Mouse (Mus musculus) testis, adult 2 months (tissue): Measurements from ENCODE around the gene Nlrx1. TPM values are rescaled to one million over a fixed set of nuclear protein-coding genes. Genes with fewer than 3 reads are reported as not detected.
A peak's percentile ranks its signal among the peaks of the same experiment; 100 is the strongest.

Experiments
- H3K27ac ChIP-seq: fragments of 200-500 bp; 2 replicates; pipeline ENCODE4 v1.5.1; 2012; ENCODE audit warnings: low read depth, low read length; ENCODE audit not compliant: control insufficient read depth, insufficient read depth
- H3K27me3 ChIP-seq: fragments of 200-500 bp; 2 replicates; pipeline ENCODE4 v1.6.1; 2012; ENCODE audit warnings: mild to moderate bottlenecking, low read length, moderate library complexity; ENCODE audit not compliant: control insufficient read depth, insufficient read depth
- H3K36me3 ChIP-seq: fragments of 200-500 bp; 2 replicates; pipeline ENCODE4 v1.6.1; 2012; ENCODE audit warnings: mild to moderate bottlenecking, low read length; ENCODE audit not compliant: control insufficient read depth, insufficient read depth
- H3K4me1 ChIP-seq: fragments of 200-500 bp; 2 replicates; pipeline ENCODE4 v1.6.1; 2012; ENCODE audit warnings: low read length; ENCODE audit not compliant: control insufficient read depth, insufficient read depth
- H3K4me3 ChIP-seq: fragments of 200-500 bp; 2 replicates; pipeline ENCODE4 v1.5.1; 2012; ENCODE audit warnings: low read depth, mild to moderate bottlenecking, low read length, moderate library complexity, mixed read lengths; ENCODE audit not compliant: control insufficient read depth
- CTCF ChIP-seq: fragments of 200-500 bp; IDR thresholded peaks from 2 replicates; pipeline ENCODE4 v1.5.1; 2012; ENCODE audit warnings: low read depth, mild to moderate bottlenecking, inconsistent platforms, low read length, moderate library complexity; ENCODE audit not compliant: control insufficient read depth, insufficient read depth, insufficient replicate concordance
- POLR2A ChIP-seq: fragments of 200-500 bp; IDR thresholded peaks from 2 replicates; pipeline ENCODE4 v1.6.1; 2012; ENCODE audit warnings: low read depth, mild to moderate bottlenecking, inconsistent platforms, low read length, moderate library complexity; ENCODE audit not compliant: control insufficient read depth
- polyA plus RNA-seq: library from polyadenylated mRNA; depleted of rRNA; stranded (reverse); fragments of >200 nt; gene quantifications from 2 replicates; pipeline ENCODE4 v1.2.3, GENCODE M21; 2012

The Nlrx1 gene
- polyA plus RNA-seq, 1 experiment = 1.3 TPM

DNA sequence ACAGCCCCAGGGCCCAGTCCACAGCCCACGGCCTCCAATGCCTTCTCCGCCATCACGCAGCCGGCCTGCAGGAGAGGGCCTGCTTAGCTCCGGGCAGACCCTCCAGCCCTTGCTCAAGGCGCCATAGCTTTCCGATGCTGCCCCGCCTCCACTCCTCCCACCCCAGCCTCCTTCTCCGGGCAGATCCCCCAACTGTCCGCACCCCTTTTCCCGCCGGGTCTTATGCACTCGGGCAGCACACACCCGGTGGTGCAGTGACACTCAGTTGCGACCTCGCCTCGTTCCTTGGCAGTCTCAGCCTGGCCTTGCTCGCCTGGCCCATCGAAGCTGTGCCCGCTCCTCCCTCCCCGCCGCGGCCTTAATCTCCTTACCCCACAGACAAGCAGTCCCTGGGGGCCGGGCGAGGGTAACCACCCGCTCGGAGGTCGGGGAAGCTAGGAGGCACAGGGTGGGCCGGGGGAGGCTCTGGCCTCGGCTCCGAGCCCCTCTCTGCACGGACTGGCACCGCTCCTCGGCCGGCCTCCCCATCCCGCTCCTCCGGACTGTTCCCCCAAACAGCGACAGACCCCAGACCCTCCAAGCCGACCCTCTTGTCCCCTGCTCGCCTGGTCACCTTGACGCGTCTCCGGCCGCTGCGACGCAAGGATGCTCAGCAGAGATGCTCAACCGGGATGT is 19.1 kb upstream of the Nlrx1 start:
- H3K27ac ChIP-seq = no peak overlapping the region
- H3K27me3 ChIP-seq = peaks cover 12% of the 10 kb centered on the region
- peaks cover 22% of the 10 kb centered on the region for H3K4me1 ChIP-seq
- H3K36me3 ChIP-seq = no peaks in the 10 kb centered on the region
- TF ChIP-seq CTCF = no peak
- no peak for TF ChIP-seq POLR2A
- H3K4me3 ChIP-seq = peak overlapping the region; percentile 82

DNA sequence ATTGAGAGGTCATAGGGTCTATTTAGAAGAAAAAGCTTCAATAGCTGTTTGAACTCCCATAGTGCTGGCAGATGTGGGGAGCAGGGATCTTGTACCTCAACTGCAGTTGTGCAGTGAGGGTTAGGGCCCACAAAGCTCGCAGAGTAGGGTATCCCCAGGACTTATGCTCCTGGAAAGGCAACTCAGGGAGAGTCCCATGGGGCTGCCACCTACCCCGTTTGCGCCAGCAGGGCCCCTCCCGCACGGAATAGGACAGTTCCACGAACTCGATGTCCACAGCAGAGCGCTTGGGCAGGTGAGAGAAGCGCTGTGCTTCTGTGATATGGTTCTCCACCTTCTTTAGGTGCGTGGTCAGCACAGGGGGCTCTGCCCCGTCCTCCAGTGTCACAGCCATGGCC is 18.6 kb upstream of the Nlrx1 start:
- H3K4me3 ChIP-seq = peak overlapping the region; percentile 82
- peaks cover 12% of the 10 kb centered on the region for H3K27me3 ChIP-seq
- H3K4me1 ChIP-seq = peaks cover 22% of the 10 kb centered on the region
- no peaks in the 10 kb centered on the region for H3K36me3 ChIP-seq
- no peak for TF ChIP-seq CTCF
- TF ChIP-seq POLR2A = no peak
- no peak overlapping the region for H3K27ac ChIP-seq

DNA sequence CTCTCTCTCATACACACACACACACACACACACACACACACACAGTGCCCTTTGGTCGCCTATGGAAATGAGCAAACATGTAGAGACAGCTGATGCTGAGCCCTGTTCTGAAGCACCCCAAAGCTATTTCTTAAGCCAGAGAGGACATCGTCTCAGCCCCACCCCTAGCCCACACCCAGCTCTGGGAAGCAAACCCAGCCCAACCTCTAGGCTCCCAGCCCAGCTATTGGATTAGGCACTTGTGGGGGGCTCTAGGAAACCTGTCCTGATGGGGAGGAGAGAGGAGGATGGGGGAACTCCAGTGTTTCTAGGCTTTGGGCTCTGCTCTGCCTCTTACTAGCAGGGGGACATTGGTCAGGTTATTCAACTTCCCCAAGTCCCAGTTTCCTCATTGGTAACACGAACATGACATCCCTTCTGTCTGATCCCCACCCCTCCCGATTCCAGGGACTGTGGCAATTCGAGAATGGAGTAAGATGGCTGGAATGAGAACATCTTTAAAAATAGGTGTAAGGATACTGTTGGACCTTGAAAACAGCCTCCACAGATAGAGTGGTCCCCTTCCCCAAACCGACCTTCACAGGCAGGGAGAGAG is 18.0 kb upstream of the Nlrx1 start:
- Histone ChIP-seq H3K4me3 (no peak overlapping the region), H3K27me3 (peaks cover 12% of the 10 kb centered on the region), H3K4me1 (peaks cover 22% of the 10 kb centered on the region), H3K27ac (no peak overlapping the region), H3K36me3 (no peaks in the 10 kb centered on the region)
- TF ChIP-seq CTCF (no peak), POLR2A (no peak)

DNA sequence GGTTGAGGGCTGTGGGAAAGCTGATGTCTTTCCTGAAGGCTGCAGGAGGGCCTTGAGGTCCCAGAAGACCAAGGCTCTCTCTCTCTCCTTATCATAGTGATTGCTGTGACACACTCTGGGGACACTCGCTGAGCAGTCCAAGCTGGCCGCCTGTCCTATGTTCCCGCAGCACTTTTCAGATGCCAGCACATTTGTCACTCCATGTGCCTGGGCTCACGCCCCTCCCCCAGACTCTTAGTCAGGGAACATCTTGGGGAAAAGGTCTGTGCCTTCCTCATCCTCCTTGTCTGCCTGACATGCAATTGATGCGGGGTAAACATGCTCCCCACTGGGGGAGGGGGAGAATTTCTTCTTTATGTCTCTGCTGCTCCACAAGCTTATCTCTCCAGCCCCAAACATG is 14.8 kb upstream of the Nlrx1 start:
- TF ChIP-seq CTCF (no peak), POLR2A (no peak)
- Histone ChIP-seq H3K4me3 (no peak overlapping the region), H3K27me3 (peaks cover 8% of the 10 kb centered on the region), H3K27ac (no peak overlapping the region), H3K36me3 (no peaks in the 10 kb centered on the region), H3K4me1 (peaks cover 13% of the 10 kb centered on the region)

DNA sequence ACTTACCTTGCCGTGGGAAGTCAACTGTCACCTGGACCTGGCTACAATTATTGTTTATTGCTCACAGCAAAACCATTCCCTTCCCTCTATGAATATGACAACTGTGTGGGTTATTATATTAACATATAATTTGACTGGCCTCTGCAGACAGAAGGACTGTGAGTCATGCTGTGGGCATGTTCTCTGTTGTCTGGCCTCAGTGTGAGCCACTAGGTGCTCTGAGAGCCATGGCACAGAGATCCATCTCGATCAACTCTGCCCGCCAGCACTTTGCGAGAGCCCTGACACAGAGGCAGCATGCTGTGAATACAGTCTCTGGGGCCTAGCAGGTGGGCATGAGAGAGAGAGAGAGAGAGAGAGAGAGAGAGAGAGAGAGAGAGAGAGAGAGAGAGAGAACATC is 1.6 kb upstream of the Nlrx1 start:
- Histone ChIP-seq H3K4me3 (no peak overlapping the region), H3K27me3 (no peaks in the 10 kb centered on the region), H3K36me3 (no peaks in the 10 kb centered on the region), H3K4me1 (peaks cover 15% of the 10 kb centered on the region), H3K27ac (no peak overlapping the region)
- TF ChIP-seq CTCF (no peak), POLR2A (no peak)

DNA sequence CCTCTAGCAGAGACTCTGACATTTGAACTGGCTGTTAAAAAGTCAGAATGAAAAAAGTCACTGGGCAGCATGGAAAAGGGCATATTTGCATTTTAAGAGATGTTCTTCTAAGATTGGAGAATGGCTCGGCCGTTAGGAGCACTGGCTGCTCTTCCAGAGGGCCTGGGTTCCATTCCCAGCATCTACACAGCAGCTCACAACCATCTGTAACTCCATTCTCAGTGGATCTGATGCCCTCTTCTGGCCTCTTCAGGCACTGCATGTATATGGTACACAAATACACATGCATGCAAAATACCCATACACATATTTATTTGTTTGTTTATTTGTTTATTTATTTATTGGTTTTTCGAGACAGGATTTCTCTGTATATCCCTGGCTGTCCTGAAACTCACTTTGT is 678 bp upstream of the Nlrx1 start:
- no peak for TF ChIP-seq POLR2A
- TF ChIP-seq CTCF = peak; percentile 31; the same call in 1 of the 2 replicates
- Histone ChIP-seq H3K36me3 (no peaks in the 10 kb centered on the region), H3K27me3 (no peaks in the 10 kb centered on the region), H3K4me1 (peaks cover 15% of the 10 kb centered on the region), H3K27ac (no peak overlapping the region), H3K4me3 (no peak overlapping the region)

DNA sequence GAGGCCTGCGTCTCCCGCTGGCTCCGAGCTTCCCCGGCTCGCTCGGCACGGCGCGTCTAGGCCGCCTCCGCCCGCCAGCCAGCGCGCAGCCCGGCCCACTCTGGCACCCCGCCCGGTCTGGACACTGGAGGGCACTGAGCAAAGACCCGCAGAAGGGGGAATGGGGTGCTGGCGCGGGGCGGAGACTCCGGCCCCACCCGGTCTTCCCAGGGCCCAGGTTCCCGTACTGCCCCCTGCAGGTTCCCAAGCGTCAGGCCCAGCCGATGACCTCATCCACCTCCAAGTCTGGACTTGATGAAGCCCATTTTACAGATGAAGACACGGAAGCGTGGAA is 405 bp downstream of the Nlrx1 start:
- peak; percentile 54; the same call in 1 of the 2 replicates for TF ChIP-seq CTCF
- 0 out of 2 replicates have a peak, but pooled peaks have one; percentile 25 for TF ChIP-seq POLR2A
- H3K27me3 ChIP-seq = no peaks in the 10 kb centered on the region
- H3K36me3 ChIP-seq = no peaks in the 10 kb centered on the region

More for the DNA sequence above, 405 bp downstream of the Nlrx1 start:
- H3K27ac ChIP-seq = peak overlapping the region; percentile 69
- peak overlapping the region; percentile 79 for H3K4me3 ChIP-seq
- H3K4me1 ChIP-seq = peaks cover 22% of the 10 kb centered on the region
